Mouse (Mus musculus) right cerebral cortex, adult 2 months (tissue): ENCODE results near the gene Sidt2.

Experiments
- DNase-seq, 2 experiments: peaks; one replicate each; pipeline ENCODE4 v3.0.0; 2021 to 2022; ENCODE audit warnings: low spot score in 2 of 2

Gene Sidt2

GRCm38 (mm10) chr9:45946872-45947183, 8.2 kb downstream of the Sidt2 start:
- no peak for DNase-seq

GRCm38 (mm10) chr9:45946182-45946871, 8.7 kb downstream of the Sidt2 start:
- no peak for DNase-seq

GRCm38 (mm10) chr9:45945721-45946120, 9.3 kb downstream of the Sidt2 start:
- DNase-seq = no peak

- DNase-seq = no peak
Measured at GRCm38 (mm10) chr9:45944506-45945400, 10.3 kb downstream of the Sidt2 start.

- DNase-seq = no peak
Measured at GRCm38 (mm10) chr9:45943628-45944505, 11.2 kb downstream of the Sidt2 start.

- DNase-seq = no peak
Measured at GRCm38 (mm10) chr9:45942916-45943315, 12.1 kb downstream of the Sidt2 start.

GRCm38 (mm10) chr9:45942464-45942863, 12.6 kb downstream of the Sidt2 start:
- no peak for DNase-seq

- no peak for DNase-seq
Measured at GRCm38 (mm10) chr9:45941329-45941888, 13.6 kb downstream of the Sidt2 start.

GRCm38 (mm10) chr9:45939794-45940193, 15.3 kb downstream of the Sidt2 start:
- no peak for DNase-seq

- no peak for DNase-seq
Measured at GRCm38 (mm10) chr9:45938952-45939637, 16.0 kb downstream of the Sidt2 start.

GRCm38 (mm10) chr9:45938088-45938487, 17.0 kb downstream of the Sidt2 start:
- no peak for DNase-seq

GRCm38 (mm10) chr9:45936883-45937282, 18.2 kb downstream of the Sidt2 start:
- peak; percentile 59 to 68 for DNase-seq

- DNase-seq = no peak
Measured at GRCm38 (mm10) chr9:45935628-45936210, 19.3 kb downstream of the Sidt2 start, which contains the start of gene Tagln. Tagln (minus strand) TSS chr9:45936058.

- peak; percentile 46 to 49 for DNase-seq
Measured at GRCm38 (mm10) chr9:45932571-45933415, 22.3 kb downstream of the Sidt2 start.

GRCm38 (mm10) chr9:45931958-45932357, 23.1 kb downstream of the Sidt2 start:
- no peak for DNase-seq

- DNase-seq = no peak
Measured at GRCm38 (mm10) chr9:45929285-45929684, 25.8 kb downstream of the Sidt2 start.

GRCm38 (mm10) chr9:45919895-45920294, 35.2 kb downstream of the Sidt2 start:
- DNase-seq = no peak

- DNase-seq = peak; percentile 45 to 47
Measured at GRCm38 (mm10) chr9:45917041-45917934, 37.8 kb downstream of the Sidt2 start.

- DNase-seq = no peak
Measured at GRCm38 (mm10) chr9:45915659-45916058, 39.4 kb downstream of the Sidt2 start.
